Mouse (Mus musculus): ENCODE results near the gene Atxn7l3b.

Gene Atxn7l3b

DNA sequence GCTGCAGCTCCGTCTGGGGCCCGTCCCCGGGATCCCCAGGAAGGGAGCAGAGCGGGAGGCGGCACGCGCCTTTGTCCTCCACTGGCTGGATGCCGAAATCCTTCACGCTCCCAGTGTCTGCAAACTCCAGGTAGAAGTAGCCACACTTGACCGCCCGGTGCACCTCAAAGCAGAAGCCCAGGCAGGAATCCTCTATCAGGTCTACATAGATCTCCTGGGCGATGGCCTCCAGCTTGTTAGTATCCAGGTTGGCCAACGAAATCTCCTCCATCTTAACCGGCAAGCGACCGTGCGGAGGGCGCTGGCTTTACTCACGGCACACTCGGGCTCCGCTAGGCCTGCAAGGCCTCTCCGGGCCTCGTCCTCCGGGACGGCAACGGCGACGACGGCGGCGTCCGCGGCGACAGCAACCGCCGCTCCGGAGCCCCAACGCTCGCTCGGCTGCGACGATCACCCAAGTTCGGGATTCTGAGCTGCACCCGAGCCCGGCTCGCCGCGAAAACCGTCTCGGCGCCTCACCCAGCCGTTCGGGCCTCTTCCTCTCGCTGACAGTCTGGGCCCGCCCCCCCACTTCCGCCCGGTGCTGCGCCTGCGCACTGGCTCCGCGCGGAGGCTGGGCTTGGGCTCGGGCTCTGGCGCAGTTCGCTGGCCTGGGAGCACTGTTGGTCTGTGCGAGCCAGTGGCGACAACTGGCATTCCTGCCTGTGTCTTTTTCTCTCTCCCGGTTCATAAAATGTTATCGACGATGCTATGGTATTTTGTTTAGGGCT, at the start of gene Atxn7l3b:
Atxn7l3b (minus strand) TSS at position 550 of the 770 bp plus-strand sequence.
- peak; percentile 96 for DNase-seq (ENCODE audit: low spot score)

DNA sequence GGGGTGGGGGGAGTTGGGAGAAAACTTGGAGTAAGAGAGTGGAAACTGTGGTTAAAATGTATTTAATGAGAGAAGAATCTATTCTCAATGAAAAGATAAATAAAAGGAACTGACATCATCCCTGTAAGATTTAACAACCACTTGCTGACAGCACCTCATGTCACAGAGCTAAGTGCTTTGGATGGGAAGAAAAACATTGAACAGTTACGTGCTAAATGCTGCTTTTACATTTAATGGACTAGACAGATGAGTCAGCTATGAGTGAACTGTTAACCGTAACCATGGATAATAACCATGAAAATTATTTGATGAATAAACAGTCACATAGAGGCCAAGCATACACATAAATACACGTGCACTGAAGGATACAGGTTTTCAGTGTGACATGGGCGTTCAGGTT, 48.8 kb upstream of the Atxn7l3b start:
- DNase-seq (ENCODE audit: low spot score) = no peak

DNA sequence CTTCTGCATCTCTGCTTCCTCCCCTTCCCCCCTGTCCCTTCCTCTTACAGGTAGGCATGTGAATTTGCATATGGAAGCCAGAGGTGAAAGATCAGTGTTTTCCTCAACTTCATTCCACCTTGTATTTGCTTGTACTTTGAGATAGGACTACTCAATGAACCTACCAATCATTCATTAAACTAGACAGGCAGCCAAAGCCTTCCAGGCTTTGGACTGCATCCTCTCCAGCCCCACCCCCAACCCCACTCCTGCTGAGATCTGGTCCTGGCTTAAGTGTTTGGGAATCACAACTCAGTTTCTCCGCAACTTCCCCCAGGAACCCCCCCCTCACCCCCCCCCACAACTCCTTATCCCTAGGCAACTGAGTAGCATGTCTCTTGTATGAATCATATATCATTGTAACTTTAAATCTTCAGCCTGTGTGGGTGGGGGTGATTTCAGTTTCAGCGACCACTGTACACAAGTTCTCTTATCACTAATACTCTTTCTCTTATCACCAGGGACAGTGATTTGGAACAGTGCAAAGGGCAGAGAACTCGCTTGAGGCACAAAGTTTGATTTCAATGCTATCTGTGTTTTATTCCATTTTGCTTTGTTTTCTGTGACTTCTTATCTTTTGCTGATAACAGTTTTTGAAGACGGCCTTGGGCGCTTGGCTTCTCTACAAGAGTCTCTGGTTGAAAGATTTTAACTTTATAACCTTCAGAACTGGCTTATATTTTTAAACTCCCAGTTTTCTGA, 44.7 kb upstream of the Atxn7l3b start:
- no peak for DNase-seq (ENCODE audit: low spot score)

DNA sequence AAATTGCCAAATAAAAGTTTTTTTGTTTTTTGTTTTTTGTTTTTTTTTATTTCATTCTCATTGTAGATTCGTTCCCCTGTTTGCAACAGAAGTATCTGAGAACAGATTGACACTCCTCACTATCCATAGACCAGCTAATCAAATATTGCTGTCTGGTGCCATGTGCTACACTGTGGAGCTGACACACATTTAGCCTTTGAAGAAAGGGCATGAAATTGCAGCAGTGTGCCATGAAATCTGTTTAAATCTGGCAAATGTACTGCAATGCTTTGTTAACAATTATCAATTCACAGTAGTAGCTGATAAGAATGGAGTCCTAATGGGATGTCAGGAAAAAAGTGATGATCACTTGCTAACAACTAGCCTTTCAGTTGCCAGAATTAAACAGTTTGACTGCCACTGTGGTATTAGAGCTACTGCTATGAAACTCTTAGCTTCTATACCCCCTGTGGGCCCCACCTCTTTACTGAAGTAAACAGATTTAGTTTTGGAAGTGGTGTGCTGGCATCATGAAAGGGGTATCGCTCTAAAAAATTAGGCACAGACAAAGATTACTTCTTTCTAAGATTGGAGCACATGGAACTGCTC, 41.3 kb upstream of the Atxn7l3b start:
- DNase-seq (ENCODE audit: low spot score) = no peak

DNA sequence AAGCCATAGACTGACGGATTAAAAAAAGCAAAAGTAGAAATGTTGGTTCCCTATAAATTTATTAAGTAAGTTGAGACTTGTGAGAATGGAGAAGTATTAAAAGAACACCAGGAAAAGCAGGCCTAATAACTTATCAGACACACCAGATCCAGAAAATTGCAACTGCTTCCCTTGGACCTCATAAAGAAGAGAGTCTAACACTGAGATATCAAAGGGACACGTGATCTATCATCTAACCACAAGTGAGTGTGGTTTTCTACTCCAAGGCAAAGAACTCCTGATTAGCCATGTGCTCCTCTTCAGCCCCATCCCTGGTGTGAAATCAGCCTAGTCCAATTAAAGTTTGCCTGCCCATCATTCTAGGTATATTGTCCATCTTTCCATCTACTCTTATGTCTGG, 38.8 kb upstream of the Atxn7l3b start:
- no peak for DNase-seq (ENCODE audit: low spot score)

DNA sequence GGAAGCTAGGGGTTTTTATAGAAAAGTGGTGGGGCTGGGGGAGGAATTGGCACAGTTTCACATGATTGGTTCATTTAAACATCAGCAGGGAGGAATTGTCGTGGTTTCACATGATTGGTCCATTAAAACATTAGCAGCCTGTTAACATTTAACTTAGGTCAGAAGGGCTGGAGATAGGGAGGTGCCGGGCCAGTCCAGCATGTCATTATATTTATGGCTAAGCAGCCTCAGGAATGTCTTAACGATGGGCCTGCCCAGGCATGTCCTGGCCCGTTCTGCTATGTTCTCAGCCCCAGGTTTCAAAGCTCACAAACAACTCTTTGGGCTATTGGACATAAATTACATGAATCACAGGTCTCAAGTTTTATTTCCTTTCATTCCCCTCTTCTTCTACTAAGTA, 33.4 kb upstream of the Atxn7l3b start:
- DNase-seq (ENCODE audit: low spot score) = peak; percentile 53

DNA sequence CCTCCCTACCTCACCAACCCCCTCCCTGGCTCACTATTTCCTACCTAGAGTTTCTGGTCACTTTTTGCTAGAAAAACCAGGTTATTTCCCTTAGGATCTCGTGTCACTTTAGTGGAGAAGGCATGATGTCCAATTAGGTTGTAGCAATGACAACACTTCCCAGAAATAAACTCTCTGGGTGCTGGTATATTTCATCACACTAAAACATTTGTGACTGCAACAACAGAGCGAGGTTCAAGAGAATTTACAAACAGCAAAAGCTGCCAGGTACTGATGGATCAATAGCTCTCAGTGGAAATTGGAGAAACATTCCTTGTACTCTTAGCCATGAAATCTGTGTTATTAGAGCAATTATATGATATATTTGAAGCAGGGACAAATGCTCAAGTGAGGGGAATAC, 25.3 kb upstream of the Atxn7l3b start:
- DNase-seq (ENCODE audit: low spot score) = no peak

DNA sequence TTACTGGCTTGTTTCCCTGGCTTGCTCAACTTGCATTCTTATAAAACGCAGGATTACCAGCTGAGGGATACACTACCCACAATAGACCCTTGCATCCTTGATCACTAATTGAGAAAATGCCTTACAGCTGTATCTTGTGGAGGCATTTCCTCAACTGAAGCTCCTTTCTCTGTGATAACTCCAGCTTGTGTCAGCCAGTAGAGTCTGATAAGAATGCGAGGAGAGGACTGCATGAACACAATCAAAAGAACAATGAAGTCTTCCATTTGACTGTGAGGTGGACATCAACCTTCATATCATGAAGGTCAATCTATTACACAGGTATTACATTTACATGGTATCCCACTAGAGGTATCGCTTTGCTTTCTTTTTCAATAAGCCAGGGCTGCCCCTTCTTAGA, 19.7 kb upstream of the Atxn7l3b start:
- no peak for DNase-seq (ENCODE audit: low spot score)

DNA sequence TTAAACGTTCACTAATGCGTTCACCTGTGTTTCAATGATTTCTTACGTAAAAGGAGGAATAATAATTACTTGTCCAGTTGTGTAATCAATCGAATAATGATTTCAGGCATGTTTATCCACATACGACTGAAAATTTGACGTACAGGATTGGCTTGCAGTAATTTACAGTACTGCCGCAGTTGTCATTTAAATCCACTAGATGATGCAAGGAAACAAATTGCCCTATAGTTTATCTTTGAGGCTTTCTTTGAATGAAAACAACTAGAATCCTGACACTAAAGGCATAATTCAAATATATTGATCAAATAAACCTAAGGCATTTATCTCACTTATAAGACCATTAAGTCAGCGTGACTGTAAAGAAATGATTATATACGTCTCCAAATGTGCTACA, 418 bp upstream of the Atxn7l3b start:
- DNase-seq (ENCODE audit: low spot score) = no peak

DNA sequence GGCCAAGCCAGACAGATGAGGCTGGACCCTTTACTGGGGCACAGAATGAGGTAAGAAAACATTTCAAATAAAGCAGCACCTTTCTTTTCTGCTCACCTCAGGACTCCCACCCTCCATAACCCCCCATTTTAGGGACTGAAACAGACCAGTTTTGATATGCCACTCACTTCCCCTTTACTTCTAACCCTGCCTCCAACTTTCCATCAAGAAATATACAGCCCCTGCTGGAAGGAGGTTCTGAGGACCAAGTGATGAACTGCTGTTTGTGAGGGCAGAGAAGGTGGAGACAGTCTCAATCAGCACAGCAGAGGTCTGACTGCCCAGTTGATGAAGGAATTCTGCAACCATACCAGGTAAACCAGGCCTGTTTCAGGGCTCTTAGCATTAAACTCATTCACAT, 1.8 kb downstream of the Atxn7l3b start:
- no peak for DNase-seq (ENCODE audit: low spot score)

DNA sequence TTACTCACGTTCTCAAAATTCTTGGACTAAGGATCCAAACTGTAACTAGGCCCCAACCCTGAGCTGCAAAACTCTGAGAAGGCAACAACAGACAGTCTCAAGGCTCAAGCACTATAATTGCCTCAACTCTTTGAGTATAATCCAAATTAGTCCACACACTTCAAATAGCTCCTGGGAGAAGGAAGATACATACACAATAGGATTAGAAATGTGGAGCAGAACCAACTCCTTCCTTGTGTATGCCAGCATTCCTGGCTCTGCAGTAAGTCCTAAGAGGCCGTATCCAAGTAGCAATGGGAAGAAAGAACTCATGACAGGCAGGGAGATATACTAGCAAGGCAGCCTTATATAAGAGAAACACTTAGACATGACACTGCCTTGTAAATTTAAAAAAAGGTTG, 2.5 kb downstream of the Atxn7l3b start:
- no peak for DNase-seq (ENCODE audit: low spot score)

DNA sequence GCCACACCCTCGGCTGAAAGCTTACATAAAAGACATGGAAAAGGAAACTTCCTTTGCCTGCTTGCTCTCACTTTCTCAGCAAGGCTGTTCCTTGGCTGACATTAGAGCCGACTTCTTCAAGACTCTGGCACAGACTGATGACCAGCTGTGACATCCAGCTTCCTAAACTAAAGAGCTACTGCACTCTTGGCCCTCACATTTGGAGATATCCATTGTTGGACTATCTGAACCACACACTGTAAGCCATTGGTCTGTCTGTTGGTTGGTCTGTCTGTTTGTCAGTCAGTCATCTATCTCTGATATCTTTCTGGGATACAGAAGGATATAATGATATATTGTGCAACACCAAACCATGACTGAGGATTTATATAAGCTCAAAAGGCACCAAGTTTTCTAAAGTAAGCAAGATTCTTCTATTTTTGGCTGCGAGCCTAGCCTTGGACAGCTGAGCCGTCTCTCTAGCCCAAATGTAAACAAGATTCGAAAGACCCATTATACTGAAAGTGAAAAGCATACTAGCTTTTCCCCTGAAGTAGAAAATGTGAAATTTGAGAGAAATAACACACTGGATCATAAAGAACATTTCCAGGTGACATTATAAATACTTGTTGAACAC, 12.1 kb downstream of the Atxn7l3b start:
- DNase-seq (ENCODE audit: low spot score) = no peak

DNA sequence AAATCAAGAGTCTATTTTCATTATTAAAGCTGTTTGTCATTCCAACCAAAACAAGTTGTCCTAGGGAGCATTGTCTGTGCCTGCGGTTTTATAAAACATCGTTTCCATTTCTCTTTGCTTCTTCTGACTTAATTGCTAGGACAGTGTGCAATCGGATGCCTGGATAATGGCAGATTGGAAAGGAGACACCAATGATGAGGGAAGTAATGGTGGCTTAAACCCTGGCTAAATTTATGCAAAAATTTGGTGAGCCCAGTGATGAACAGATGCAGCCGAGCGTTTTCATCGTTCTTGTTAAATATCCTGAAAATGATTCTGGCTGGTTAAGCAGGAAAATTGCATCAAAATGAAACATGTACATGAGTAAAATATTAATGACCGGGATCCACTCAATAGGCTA, 28.6 kb downstream of the Atxn7l3b start:
- no peak for DNase-seq (ENCODE audit: low spot score)

DNA sequence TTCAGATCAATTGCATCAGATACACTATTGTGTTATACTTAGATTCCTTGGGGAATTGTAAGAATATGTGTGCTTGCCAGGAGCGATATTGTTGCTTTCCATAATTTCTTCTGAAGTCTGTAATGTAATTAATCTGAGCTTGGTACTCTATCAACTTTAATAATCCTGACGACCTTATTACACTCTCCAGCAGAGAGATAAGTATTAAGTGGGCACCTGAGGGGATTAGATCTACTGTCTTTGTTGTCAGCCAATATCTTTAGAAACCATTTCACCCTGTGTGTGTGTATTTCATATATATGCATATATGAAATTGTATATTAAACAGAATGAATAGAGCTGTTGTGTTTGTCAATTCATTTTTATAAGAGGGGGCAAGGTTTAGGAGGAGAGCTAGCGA, 29.0 kb downstream of the Atxn7l3b start:
- DNase-seq (ENCODE audit: low spot score) = no peak

DNA sequence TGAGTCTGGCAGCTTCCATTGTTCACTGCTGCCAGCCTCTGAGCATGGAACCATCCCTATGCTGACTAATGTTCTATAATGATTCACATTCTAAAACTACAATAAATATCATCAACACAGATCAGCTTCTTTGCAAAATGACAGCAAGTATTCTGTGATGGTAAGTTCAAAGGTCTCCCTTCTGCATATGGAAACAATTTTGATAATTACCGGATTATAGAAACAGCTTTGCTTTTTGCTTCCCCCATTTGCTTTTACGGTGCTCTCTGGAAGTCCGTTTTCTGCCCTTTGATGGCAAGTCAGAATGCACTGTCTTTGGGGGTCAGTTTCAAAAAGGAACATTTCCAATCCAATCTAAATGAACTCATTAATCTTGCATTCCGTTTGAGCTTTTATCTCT, 32.2 kb downstream of the Atxn7l3b start:
- no peak for DNase-seq (ENCODE audit: low spot score)

DNA sequence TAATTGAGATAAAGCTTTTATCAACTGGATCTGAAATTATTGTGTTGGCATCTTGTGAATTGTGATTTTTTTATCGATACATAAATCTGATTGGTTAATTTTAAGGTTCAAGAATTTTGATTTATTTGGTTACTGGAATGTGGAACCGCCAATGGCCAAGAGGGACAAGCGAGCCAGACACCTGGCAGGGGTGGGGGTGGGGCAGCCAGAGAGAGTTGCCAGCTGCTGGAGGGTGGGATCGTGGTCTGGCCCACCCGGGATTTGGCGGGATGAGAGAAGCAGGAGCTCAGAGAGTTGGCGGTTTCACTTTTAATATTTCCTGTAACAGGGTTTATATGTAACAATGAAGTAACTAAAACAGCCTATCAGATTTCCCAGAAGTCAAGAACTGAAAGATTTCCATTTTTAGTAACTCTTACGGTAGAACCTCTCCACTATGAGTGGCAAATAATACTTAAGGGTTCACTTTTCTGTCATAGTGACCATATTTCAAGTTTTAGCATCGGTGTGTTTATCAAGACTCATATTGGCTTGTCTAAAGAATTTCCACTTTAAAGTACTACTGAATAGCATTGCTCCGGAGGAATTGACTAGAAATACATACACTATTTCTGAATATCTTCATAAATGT, 35.1 kb downstream of the Atxn7l3b start:
- no peak for DNase-seq (ENCODE audit: low spot score)

DNA sequence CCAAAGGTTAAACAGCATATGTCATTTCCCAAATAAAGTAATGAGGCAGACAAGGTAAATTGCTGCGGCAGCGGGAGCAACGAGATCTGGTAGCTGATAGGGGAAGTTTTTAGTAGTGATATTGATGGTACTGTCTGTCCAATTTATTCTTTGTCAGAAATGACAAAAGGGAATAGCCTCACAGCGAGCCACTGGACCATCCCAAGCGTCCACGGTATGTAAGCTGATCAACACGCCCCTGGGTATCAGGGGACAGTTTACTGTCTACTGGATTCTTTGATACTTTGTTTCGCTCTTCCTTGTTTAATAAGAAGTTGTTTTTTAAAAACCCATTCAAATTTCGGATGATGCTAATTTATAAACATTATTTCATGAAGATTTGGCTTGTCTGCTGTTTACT, 44.7 kb downstream of the Atxn7l3b start:
- no peak for DNase-seq (ENCODE audit: low spot score)

DNA sequence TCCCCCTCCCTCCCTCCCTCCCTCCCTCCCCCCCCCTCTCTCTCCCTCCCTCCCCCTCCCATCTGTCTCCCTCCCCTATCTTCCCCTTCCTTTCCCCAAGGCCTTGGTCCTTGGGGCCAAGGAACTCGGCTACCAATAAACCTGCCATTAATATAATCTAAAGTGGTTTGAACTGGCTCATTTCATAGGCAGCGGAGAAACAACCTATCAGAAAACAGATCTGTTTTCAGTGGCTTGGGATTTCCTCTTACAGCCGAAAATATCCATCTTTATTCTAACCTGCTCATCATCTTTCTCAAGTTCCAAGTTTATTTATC, 45.2 kb downstream of the Atxn7l3b start:
- DNase-seq (ENCODE audit: low spot score) = no peak

DNA sequence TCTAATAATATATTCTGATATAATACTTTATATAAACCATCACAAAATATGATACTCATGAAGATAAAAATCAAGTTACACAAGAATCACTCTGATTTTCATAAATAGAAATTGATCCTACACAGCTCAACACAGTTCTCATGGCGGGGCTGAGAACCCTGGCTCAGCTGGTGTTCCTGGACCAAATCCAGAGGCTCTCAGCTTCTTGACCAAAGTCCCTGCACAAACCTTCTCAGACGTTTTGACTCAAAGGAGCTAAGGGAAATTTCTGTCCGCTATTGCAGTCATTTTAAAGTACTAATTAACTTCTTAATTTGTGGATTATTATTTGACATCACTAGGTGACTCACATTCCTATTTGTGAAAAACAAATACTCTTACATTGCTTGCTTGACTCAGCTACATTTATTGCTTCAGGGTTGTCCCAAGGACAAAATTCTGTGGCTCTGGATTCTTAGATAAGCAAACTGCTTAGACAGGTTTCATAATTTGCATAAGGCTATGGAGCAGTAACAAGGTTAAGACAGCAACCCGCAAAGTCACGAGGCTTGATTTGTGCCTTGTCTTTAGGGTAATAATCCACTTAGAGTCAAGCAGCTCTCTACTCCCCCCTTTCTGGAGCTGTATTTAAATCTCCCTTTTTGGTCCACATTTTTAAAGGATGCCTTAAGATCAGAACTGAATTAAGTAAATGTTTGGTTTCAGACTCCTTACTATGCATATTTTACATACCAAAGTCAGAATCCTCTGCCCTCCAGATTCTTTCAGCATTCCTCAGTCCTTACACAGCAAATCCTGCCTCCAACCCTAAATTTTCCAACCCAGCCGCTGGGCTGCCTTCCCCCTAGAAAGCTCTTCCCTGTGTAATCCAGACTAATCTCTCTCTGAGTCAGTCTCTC, 45.8 kb downstream of the Atxn7l3b start:
- DNase-seq (ENCODE audit: low spot score) = peak; percentile 8

DNA sequence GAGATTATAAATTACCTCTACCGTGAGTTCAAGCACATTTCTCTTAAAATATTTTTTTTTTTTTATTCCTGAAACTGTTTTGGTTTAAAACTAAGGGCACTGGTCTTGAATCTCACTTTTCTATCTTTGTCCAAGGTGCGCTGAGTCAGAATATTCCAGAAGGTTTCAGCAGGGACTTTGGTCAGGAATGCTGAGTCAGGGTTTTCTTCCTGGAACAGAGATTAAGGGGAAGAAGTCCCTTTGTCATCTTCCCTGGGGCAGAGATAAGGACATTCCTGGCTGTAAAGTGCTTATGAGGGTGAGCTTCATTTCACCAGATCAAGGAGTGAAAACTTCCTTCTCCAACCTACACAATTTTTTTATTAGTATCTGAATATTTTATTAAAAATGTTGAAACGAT, 46.7 kb downstream of the Atxn7l3b start:
- no peak for DNase-seq (ENCODE audit: low spot score)

DNA sequence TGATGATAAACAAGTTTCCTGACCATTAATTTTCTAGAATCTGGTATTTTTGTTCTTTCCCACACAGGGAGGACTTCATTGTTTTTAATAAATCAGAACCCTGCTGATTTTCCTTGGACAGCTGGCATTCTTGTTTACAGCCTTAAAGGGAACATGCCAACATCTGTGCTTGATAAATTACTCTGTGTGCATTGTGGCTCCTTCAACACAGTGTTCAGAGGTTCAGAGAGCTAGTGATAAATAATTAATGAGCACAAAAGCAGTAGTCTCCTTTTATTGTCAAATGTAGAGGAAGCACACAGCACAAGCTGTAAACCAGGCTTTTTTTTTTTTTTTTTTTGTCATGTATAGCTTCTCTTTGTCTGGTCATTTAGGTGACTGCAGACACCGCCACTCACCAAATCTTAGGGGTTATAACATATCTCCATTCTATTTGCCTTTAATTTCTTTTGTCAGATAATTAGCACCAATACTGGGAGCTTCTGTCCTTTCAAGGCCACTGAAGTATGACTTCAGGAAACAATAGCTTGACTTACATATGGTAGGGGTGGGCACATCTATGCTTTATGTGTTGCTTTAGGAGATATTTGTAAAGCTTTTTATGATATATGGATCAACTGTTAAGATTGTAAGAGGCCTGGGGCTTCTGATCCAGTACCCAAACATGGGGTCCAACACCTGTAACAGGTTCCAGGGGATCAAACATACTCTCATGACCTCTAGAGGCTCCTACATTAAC, 52.0 kb downstream of the Atxn7l3b start:
- no peak for DNase-seq (ENCODE audit: low spot score)
